Mouse (Mus musculus) C2C12 (cell line): ENCODE data around the gene Drd4.

Experiments used
- CTCF ChIP-seq: IDR thresholded peaks from one replicate; pipeline ENCODE4 v1.5.1; 2011; ENCODE audit not compliant: control insufficient read depth, insufficient read depth, insufficient read length
- FOSL1 ChIP-seq: IDR thresholded peaks from one replicate; pipeline ENCODE4 v1.8.0; 2011; ENCODE audit warnings: mild to moderate bottlenecking, low read length; ENCODE audit not compliant: poor library complexity, insufficient read depth, severe bottlenecking
- MYOD1 ChIP-seq: IDR thresholded peaks from one replicate; pipeline ENCODE4 v1.6.1; 2011; ENCODE audit warnings: low read depth; ENCODE audit not compliant: control insufficient read depth, insufficient read length
- USF1 ChIP-seq: IDR thresholded peaks from one replicate; pipeline ENCODE4 v1.6.1; 2011; ENCODE audit warnings: low read depth, mild to moderate bottlenecking, control low read depth, moderate library complexity

- TF ChIP-seq CTCF (no peak), MYOD1 (no peak), USF1 (no peak), FOSL1 (no peak)
Observed at GRCm38 (mm10) chr7:141343230-141343629, 51.4 kb downstream of the Drd4 start.
